Mouse (Mus musculus): Measurements from ENCODE around the gene Hddc3. TPM values are rescaled to one million over a fixed set of nuclear protein-coding genes. Genes with fewer than 3 reads are reported as not detected.

Gene Hddc3
- total and polyA plus RNA-seq, 3 experiments, result 36.4 to 50.8 (median 45.5) TPM

- DNase-seq, result no peak
These were observed 8.1 kb upstream of the Hddc3 start for GRCm38 (mm10) chr7:80334848-80335247.

GRCm38 (mm10) chr7:80336932-80337331, 6.0 kb upstream of the Hddc3 start:
- DNase-seq, result no peak

GRCm38 (mm10) chr7:80339371-80339770, 3.5 kb upstream of the Hddc3 start:
- peak; percentile 58 for DNase-seq

- peak; percentile 98 for DNase-seq
These were observed 2.9 kb upstream of the Hddc3 start for GRCm38 (mm10) chr7:80339793-80340628.

GRCm38 (mm10) chr7:80340793-80341192, 2.1 kb upstream of the Hddc3 start, which contains the start of gene Unc45a:
Unc45a (minus strand) TSS chr7:80341005.
- DNase-seq, result peak; percentile 86

- no peak for DNase-seq
These were observed 1.1 kb upstream of the Hddc3 start for GRCm38 (mm10) chr7:80341793-80342192.

- DNase-seq, result no peak
These were observed 540 bp downstream of the Hddc3 start for GRCm38 (mm10) chr7:80343270-80344018.

- no peak for DNase-seq
These were observed 3.3 kb downstream of the Hddc3 start for GRCm38 (mm10) chr7:80346173-80346572.

GRCm38 (mm10) chr7:80346830-80347229, 3.9 kb downstream of the Hddc3 start:
- DNase-seq, result peak; percentile 36

- DNase-seq, result no peak
These were observed 5.0 kb downstream of the Hddc3 start for GRCm38 (mm10) chr7:80347670-80348586.

GRCm38 (mm10) chr7:80350808-80351207, 7.9 kb downstream of the Hddc3 start:
- DNase-seq, result no peak

GRCm38 (mm10) chr7:80352920-80353319, 10.0 kb downstream of the Hddc3 start:
- no peak for DNase-seq

GRCm38 (mm10) chr7:80356351-80356750, 13.4 kb downstream of the Hddc3 start:
- DNase-seq, result no peak

GRCm38 (mm10) chr7:80357156-80357555, 14.3 kb downstream of the Hddc3 start:
- peak; percentile 58 for DNase-seq

- DNase-seq, result no peak
These were observed 15.1 kb downstream of the Hddc3 start for GRCm38 (mm10) chr7:80358039-80358438.

GRCm38 (mm10) chr7:80360435-80360834, 17.5 kb downstream of the Hddc3 start:
- DNase-seq, result no peak

GRCm38 (mm10) chr7:80365759-80366158, 22.9 kb downstream of the Hddc3 start:
- peak; percentile 85 for DNase-seq

GRCm38 (mm10) chr7:80367232-80367631, 24.3 kb downstream of the Hddc3 start:
- DNase-seq, result no peak

GRCm38 (mm10) chr7:80368009-80368408, 25.1 kb downstream of the Hddc3 start:
- no peak for DNase-seq

- peak; percentile 56 for DNase-seq
These were observed 25.9 kb downstream of the Hddc3 start for GRCm38 (mm10) chr7:80368635-80369421.

- no peak for DNase-seq
These were observed 26.6 kb downstream of the Hddc3 start for GRCm38 (mm10) chr7:80369461-80369860.
